Mouse (Mus musculus): ENCODE data around the gene Scap. TPM values are rescaled to one million over a fixed set of nuclear protein-coding genes. Genes with fewer than 3 reads are reported as not detected.
"Not testable (repeated sequence)": the region's sequence is repeated elsewhere in the genome, so short reads cannot be mapped to it uniquely, and the experiment has no call there.

Scap gene
- polyA plus RNA-seq, 1 experiment, result 25.8 TPM

- TF ChIP-seq EP300 (IDR thresholded peaks at IDR 0.05; ENCODE audit: insufficient read depth, low read depth, low read length) (no peak), POLR2A (IDR thresholded peaks at IDR 0.05; ENCODE audit: insufficient read depth, low read length) (no peak), CTCF (IDR thresholded peaks at IDR 0.05; ENCODE audit: low read depth, low read length) (no peak)
- H3K27me3 ChIP-seq (ENCODE audit: control insufficient read depth, insufficient read depth, low read length, poor library complexity, severe bottlenecking), result no peaks in the 10 kb centered on the region
- no peak overlapping the region for H3K9ac ChIP-seq (ENCODE audit: low read depth, poor library complexity, severe bottlenecking)
- no peaks in the 10 kb centered on the region for H3K4me1 ChIP-seq (ENCODE audit: control insufficient read depth, insufficient read depth, low read length)
- no peak overlapping the region for H3K4me3 ChIP-seq (ENCODE audit: low read depth, low read length)
- no peaks in the 10 kb centered on the region for H3K9me3 ChIP-seq (replicated peaks; ENCODE audit: control insufficient read depth, insufficient read depth, low read length, poor library complexity, severe bottlenecking)
- no peaks in the 10 kb centered on the region for H3K36me3 ChIP-seq (ENCODE audit: control insufficient read depth, insufficient read depth, low read length, poor library complexity, severe bottlenecking)
- H3K27ac ChIP-seq (ENCODE audit: insufficient read depth, low read length), result no peak overlapping the region
Measured at GRCm38 (mm10) chr9:110362337-110362736, 29.2 kb downstream of the Scap start.

DNA sequence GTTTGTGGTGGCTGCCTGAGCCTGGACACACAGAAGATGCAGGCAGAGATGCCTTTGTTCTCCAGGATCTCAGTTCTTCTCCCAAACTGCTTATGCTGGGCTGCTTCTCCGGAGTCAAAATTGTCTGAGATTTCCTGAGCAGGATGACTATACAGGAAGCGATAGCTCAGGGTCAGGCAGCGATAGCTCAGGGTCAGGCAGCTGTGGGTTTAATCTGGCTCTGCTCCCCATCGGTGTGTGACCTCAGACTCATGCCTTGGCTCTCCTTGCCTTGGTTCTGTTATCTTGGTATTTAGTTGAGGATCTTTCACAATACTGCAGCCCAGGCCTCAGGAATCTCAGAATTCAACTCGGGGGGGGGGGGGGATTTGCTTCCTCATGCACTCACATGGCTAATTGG, 33.7 kb downstream of the Scap start:
- H3K27me3 ChIP-seq (ENCODE audit: control insufficient read depth, insufficient read depth, low read length, poor library complexity, severe bottlenecking), result no peaks in the 10 kb centered on the region
- no peak overlapping the region for H3K4me3 ChIP-seq (ENCODE audit: low read depth, low read length)
- H3K9ac ChIP-seq (ENCODE audit: low read depth, poor library complexity, severe bottlenecking), result no peak overlapping the region
- H3K27ac ChIP-seq (ENCODE audit: insufficient read depth, low read length), result no peak overlapping the region
- no peaks in the 10 kb centered on the region for H3K36me3 ChIP-seq (ENCODE audit: control insufficient read depth, insufficient read depth, low read length, poor library complexity, severe bottlenecking)
- H3K9me3 ChIP-seq (replicated peaks; ENCODE audit: control insufficient read depth, insufficient read depth, low read length, poor library complexity, severe bottlenecking), result no peaks in the 10 kb centered on the region
- TF ChIP-seq EP300 (IDR thresholded peaks at IDR 0.05; ENCODE audit: insufficient read depth, low read depth, low read length), result no peak
- no peak for TF ChIP-seq CTCF (IDR thresholded peaks at IDR 0.05; ENCODE audit: low read depth, low read length)
- H3K4me1 ChIP-seq (ENCODE audit: control insufficient read depth, insufficient read depth, low read length), result no peaks in the 10 kb centered on the region

- Histone ChIP-seq H3K36me3 (ENCODE audit: control insufficient read depth, insufficient read depth, low read length, poor library complexity, severe bottlenecking) (no peaks in the 10 kb centered on the region), H3K27ac (ENCODE audit: insufficient read depth, low read length) (no peak overlapping the region), H3K4me1 (ENCODE audit: control insufficient read depth, insufficient read depth, low read length) (no peaks in the 10 kb centered on the region), H3K27me3 (ENCODE audit: control insufficient read depth, insufficient read depth, low read length, poor library complexity, severe bottlenecking) (no peaks in the 10 kb centered on the region), H3K9me3 (replicated peaks; ENCODE audit: control insufficient read depth, insufficient read depth, low read length, poor library complexity, severe bottlenecking) (no peaks in the 10 kb centered on the region), H3K4me3 (ENCODE audit: low read depth, low read length) (no peak overlapping the region), H3K9ac (ENCODE audit: low read depth, poor library complexity, severe bottlenecking) (no peak overlapping the region)
- TF ChIP-seq CTCF (IDR thresholded peaks at IDR 0.05; ENCODE audit: low read depth, low read length), result no peak
- TF ChIP-seq EP300 (IDR thresholded peaks at IDR 0.05; ENCODE audit: insufficient read depth, low read depth, low read length), result no peak
- no peak for TF ChIP-seq POLR2A (IDR thresholded peaks at IDR 0.05; ENCODE audit: insufficient read depth, low read length)
Measured at GRCm38 (mm10) chr9:110369860-110370259, 36.8 kb downstream of the Scap start.

DNA sequence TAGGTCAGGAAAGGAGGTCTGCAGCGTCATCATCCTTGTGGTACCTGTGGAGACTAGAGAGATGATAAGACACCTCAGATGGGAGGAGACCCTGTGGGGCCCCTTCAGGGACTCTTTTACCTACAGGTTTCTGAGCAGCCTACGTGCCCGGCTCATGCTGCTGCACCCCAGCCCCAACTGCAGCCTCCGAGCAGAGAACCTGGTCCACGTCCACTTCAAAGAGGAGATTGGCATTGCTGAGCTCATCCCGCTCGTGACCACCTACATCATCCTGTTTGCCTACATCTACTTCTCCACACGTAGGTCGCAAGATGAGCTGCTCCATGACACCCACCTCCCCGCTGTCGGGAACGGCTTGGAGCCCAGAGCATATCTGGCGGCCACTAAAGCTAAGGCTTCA, 40.8 kb downstream of the Scap start:
- no peak overlapping the region for H3K27ac ChIP-seq (ENCODE audit: insufficient read depth, low read length)
- no peak overlapping the region for H3K4me3 ChIP-seq (ENCODE audit: low read depth, low read length)
- TF ChIP-seq POLR2A (IDR thresholded peaks at IDR 0.05; ENCODE audit: insufficient read depth, low read length), result no peak
- no peaks in the 10 kb centered on the region for H3K4me1 ChIP-seq (ENCODE audit: control insufficient read depth, insufficient read depth, low read length)
- no peaks in the 10 kb centered on the region for H3K9me3 ChIP-seq (replicated peaks; ENCODE audit: control insufficient read depth, insufficient read depth, low read length, poor library complexity, severe bottlenecking)
- H3K36me3 ChIP-seq (ENCODE audit: control insufficient read depth, insufficient read depth, low read length, poor library complexity, severe bottlenecking), result no peaks in the 10 kb centered on the region
- H3K27me3 ChIP-seq (ENCODE audit: control insufficient read depth, insufficient read depth, low read length, poor library complexity, severe bottlenecking), result no peaks in the 10 kb centered on the region
- H3K9ac ChIP-seq (ENCODE audit: low read depth, poor library complexity, severe bottlenecking), result no peak overlapping the region

- Histone ChIP-seq H3K27ac (ENCODE audit: insufficient read depth, low read length) (no peak overlapping the region), H3K4me1 (ENCODE audit: control insufficient read depth, insufficient read depth, low read length) (no peaks in the 10 kb centered on the region), H3K9me3 (replicated peaks; ENCODE audit: control insufficient read depth, insufficient read depth, low read length, poor library complexity, severe bottlenecking) (no peaks in the 10 kb centered on the region), H3K4me3 (ENCODE audit: low read depth, low read length) (no peak overlapping the region), H3K9ac (ENCODE audit: low read depth, poor library complexity, severe bottlenecking) (no peak overlapping the region), H3K27me3 (ENCODE audit: control insufficient read depth, insufficient read depth, low read length, poor library complexity, severe bottlenecking) (no peaks in the 10 kb centered on the region), H3K36me3 (ENCODE audit: control insufficient read depth, insufficient read depth, low read length, poor library complexity, severe bottlenecking) (no peaks in the 10 kb centered on the region)
- TF ChIP-seq CTCF (IDR thresholded peaks at IDR 0.05; ENCODE audit: low read depth, low read length) (no peak), EP300 (IDR thresholded peaks at IDR 0.05; ENCODE audit: insufficient read depth, low read depth, low read length) (no peak), POLR2A (IDR thresholded peaks at IDR 0.05; ENCODE audit: insufficient read depth, low read length) (no peak)
Measured at GRCm38 (mm10) chr9:110375668-110376067, 42.6 kb downstream of the Scap start.

- not testable (repeated sequence) for H3K9ac ChIP-seq (ENCODE audit: low read depth, poor library complexity, severe bottlenecking); H3K36me3 ChIP-seq (ENCODE audit: control insufficient read depth, insufficient read depth, low read length, poor library complexity, severe bottlenecking); H3K9me3 ChIP-seq (replicated peaks; ENCODE audit: control insufficient read depth, insufficient read depth, low read length, poor library complexity, severe bottlenecking)
Measured at GRCm38 (mm10) chr9:110377655-110378054, 44.6 kb downstream of the Scap start.

GRCm38 (mm10) chr9:110379361-110379760, 46.3 kb downstream of the Scap start:
- H3K9me3 ChIP-seq (replicated peaks; ENCODE audit: control insufficient read depth, insufficient read depth, low read length, poor library complexity, severe bottlenecking), result no peaks in the 10 kb centered on the region
- H3K9ac ChIP-seq (ENCODE audit: low read depth, poor library complexity, severe bottlenecking), result no peak overlapping the region
- TF ChIP-seq POLR2A (IDR thresholded peaks at IDR 0.05; ENCODE audit: insufficient read depth, low read length) (no peak), EP300 (IDR thresholded peaks at IDR 0.05; ENCODE audit: insufficient read depth, low read depth, low read length) (no peak), CTCF (IDR thresholded peaks at IDR 0.05; ENCODE audit: low read depth, low read length) (no peak)
- H3K36me3 ChIP-seq (ENCODE audit: control insufficient read depth, insufficient read depth, low read length, poor library complexity, severe bottlenecking), result peaks cover 6% of the 10 kb centered on the region
- no peaks in the 10 kb centered on the region for H3K27me3 ChIP-seq (ENCODE audit: control insufficient read depth, insufficient read depth, low read length, poor library complexity, severe bottlenecking)
- no peak overlapping the region for H3K4me3 ChIP-seq (ENCODE audit: low read depth, low read length)
- no peak overlapping the region for H3K27ac ChIP-seq (ENCODE audit: insufficient read depth, low read length)
- peaks cover 2% of the 10 kb centered on the region for H3K4me1 ChIP-seq (ENCODE audit: control insufficient read depth, insufficient read depth, low read length)

More at GRCm38 (mm10) chr9:110377655-110378054, 44.6 kb downstream of the Scap start:
- H3K27me3 ChIP-seq (ENCODE audit: control insufficient read depth, insufficient read depth, low read length, poor library complexity, severe bottlenecking); H3K4me1 ChIP-seq (ENCODE audit: control insufficient read depth, insufficient read depth, low read length); H3K4me3 ChIP-seq (ENCODE audit: low read depth, low read length); H3K27ac ChIP-seq (ENCODE audit: insufficient read depth, low read length): not testable (repeated sequence)
